Mouse (Mus musculus) neural tube, embryonic 13.5 days (tissue): Measurements from ENCODE around the gene H2afy2. TPM values are rescaled to one million over a fixed set of nuclear protein-coding genes. Genes with fewer than 3 reads are reported as not detected.

ENCODE experiments used
- ATAC-seq: fragments of 200-750 bp; cut with Nextera tagmentation; 2 replicates; pipeline ENCODE4 v1.8.0; 2017; ENCODE audit warnings: low read depth, mild to moderate bottlenecking, moderate TSS enrichment, moderate library complexity
- H3K27ac ChIP-seq: fragments of 300-500 bp; sonication (generic); replicated peaks from 2 replicates; pipeline ENCODE4 v1.5.1; 2015; ENCODE audit warnings: moderate library complexity, mild to moderate bottlenecking, inconsistent platforms
- H3K27me3 ChIP-seq: fragments of 300-500 bp; sonication (generic); 2 replicates; pipeline ENCODE4 v1.6.1; 2015; ENCODE audit warnings: mild to moderate bottlenecking, inconsistent platforms
- H3K36me3 ChIP-seq: fragments of 300-500 bp; sonication (generic); 2 replicates; pipeline ENCODE4 v1.6.1; 2015; ENCODE audit warnings: mild to moderate bottlenecking, inconsistent platforms
- H3K4me1 ChIP-seq: fragments of 300-500 bp; sonication (generic); replicated peaks from 2 replicates; pipeline ENCODE4 v1.6.1; 2015; ENCODE audit warnings: inconsistent platforms
- H3K4me2 ChIP-seq: fragments of 300-500 bp; sonication (generic); 2 replicates; pipeline ENCODE4 v1.6.1; 2015; ENCODE audit warnings: inconsistent platforms, mild to moderate bottlenecking, moderate library complexity
- H3K4me3 ChIP-seq: fragments of 300-500 bp; sonication (generic); 2 replicates; pipeline ENCODE4 v1.5.1; 2015; ENCODE audit warnings: mild to moderate bottlenecking, inconsistent platforms
- H3K9ac ChIP-seq: fragments of 300-500 bp; sonication (generic); 2 replicates; pipeline ENCODE4 v1.6.1; 2015; ENCODE audit warnings: moderate library complexity, mild to moderate bottlenecking, inconsistent platforms
- H3K9me3 ChIP-seq: fragments of 300-500 bp; sonication (generic); 2 replicates; pipeline ENCODE4 v1.6.1; 2016; ENCODE audit warnings: inconsistent platforms
- WGBS: fragments of 180-500 bp; shearing (Covaris S2); methylation state at CpG from one replicate; pipeline ENCODE4 v1.1.7; 2015; 5-methylcytosine and 5-hydroxymethylcytosine counted together
- polyA plus RNA-seq: library from polyadenylated mRNA; unstranded; fragments of >200 nt; fragmentation: Nextera tagmentation; extraction: Ambion mirVana; gene quantifications from 2 replicates; pipeline ENCODE4 v1.2.1, GENCODE M21; 2015

H2afy2 gene
- polyA plus RNA-seq, 1 experiment from 2014 or later = 306 TPM

GRCm38 (mm10) chr10:61742336-61742735 lies 41.6 kb downstream of the H2afy2 start:
- Histone ChIP-seq H3K27ac (no peak overlapping the region; the same call in 1 of the 2 replicates), H3K4me3 (no peak overlapping the region), H3K4me2 (no peak overlapping the region), H3K27me3 (no peaks in the 10 kb centered on the region), H3K36me3 (peaks cover 100% of the 10 kb centered on the region), H3K4me1 (no peaks in the 10 kb centered on the region), H3K9me3 (peaks cover 4% of the 10 kb centered on the region; the same call in 1 of the 2 replicates), H3K9ac (no peak overlapping the region)
- ATAC-seq = no peak
- WGBS = 96% methylated on average over 8 of the region's 8 CpGs

GRCm38 (mm10) chr10:61741873-61742272 lies 42.1 kb downstream of the H2afy2 start:
- WGBS = 82% methylated on average over 4 of the region's 4 CpGs
- Histone ChIP-seq H3K9ac (no peak overlapping the region), H3K27ac (no peak overlapping the region), H3K9me3 (peaks cover 4% of the 10 kb centered on the region; the same call in 1 of the 2 replicates), H3K4me1 (no peaks in the 10 kb centered on the region), H3K36me3 (peaks cover 97% of the 10 kb centered on the region), H3K27me3 (no peaks in the 10 kb centered on the region), H3K4me2 (no peak overlapping the region), H3K4me3 (no peak overlapping the region)
- ATAC-seq = no peak

- Histone ChIP-seq H3K4me2 (no peak overlapping the region), H3K36me3 (peaks cover 91% of the 10 kb centered on the region), H3K27me3 (no peaks in the 10 kb centered on the region), H3K4me3 (no peak overlapping the region), H3K27ac (no peak overlapping the region), H3K9me3 (peaks cover 4% of the 10 kb centered on the region; the same call in 1 of the 2 replicates), H3K9ac (no peak overlapping the region), H3K4me1 (no peaks in the 10 kb centered on the region)
- WGBS = 90% methylated on average over 1 of the region's 1 CpGs
- ATAC-seq = no peak
Observed at GRCm38 (mm10) chr10:61741306-61741705, 42.6 kb downstream of the H2afy2 start.

- ATAC-seq = no peak
- Histone ChIP-seq H3K36me3 (peaks cover 60% of the 10 kb centered on the region), H3K4me2 (no peak overlapping the region), H3K27me3 (no peaks in the 10 kb centered on the region), H3K9me3 (no peaks in the 10 kb centered on the region), H3K4me3 (no peak overlapping the region), H3K4me1 (no peaks in the 10 kb centered on the region), H3K27ac (no peak overlapping the region), H3K9ac (no peak overlapping the region)
- WGBS = 94% methylated on average over 4 of the region's 4 CpGs
Observed at GRCm38 (mm10) chr10:61738126-61738525, 45.8 kb downstream of the H2afy2 start.

GRCm38 (mm10) chr10:61737537-61737936 lies 46.4 kb downstream of the H2afy2 start:
- Histone ChIP-seq H3K9me3 (no peaks in the 10 kb centered on the region), H3K4me1 (no peaks in the 10 kb centered on the region), H3K4me3 (no peak overlapping the region), H3K4me2 (no peak overlapping the region), H3K27ac (no peak overlapping the region), H3K9ac (no peak overlapping the region), H3K27me3 (no peaks in the 10 kb centered on the region), H3K36me3 (peaks cover 54% of the 10 kb centered on the region)
- WGBS = 100% methylated on average over 1 of the region's 1 CpGs
- no peak for ATAC-seq

GRCm38 (mm10) chr10:61736671-61737078 lies 47.3 kb downstream of the H2afy2 start:
- ATAC-seq = no peak

GRCm38 (mm10) chr10:61734377-61734776 lies 49.6 kb downstream of the H2afy2 start:
- no peaks in the 10 kb centered on the region for H3K9me3 ChIP-seq
- H3K4me1 ChIP-seq = no peaks in the 10 kb centered on the region
- WGBS = 45% methylated on average over 3 of the region's 3 CpGs
- no peak overlapping the region for H3K9ac ChIP-seq
- no peak overlapping the region for H3K4me2 ChIP-seq
- H3K27ac ChIP-seq = no peak overlapping the region
- no peaks in the 10 kb centered on the region for H3K27me3 ChIP-seq
- no peak; the same call in 1 of the 2 replicates for ATAC-seq
- H3K4me3 ChIP-seq = no peak overlapping the region
- H3K36me3 ChIP-seq = peaks cover 27% of the 10 kb centered on the region

More at GRCm38 (mm10) chr10:61736671-61737078, 47.3 kb downstream of the H2afy2 start:
- WGBS = 75% methylated on average over 10 of the region's 10 CpGs
- H3K9me3 ChIP-seq = no peaks in the 10 kb centered on the region
- peak overlapping the region; percentile 23; the same call in 1 of the 2 replicates for H3K27ac ChIP-seq
- no peak overlapping the region for H3K4me3 ChIP-seq
- no peak overlapping the region for H3K9ac ChIP-seq
- H3K27me3 ChIP-seq = no peaks in the 10 kb centered on the region
- peaks cover 45% of the 10 kb centered on the region for H3K36me3 ChIP-seq
- H3K4me1 ChIP-seq = no peaks in the 10 kb centered on the region
- no peak overlapping the region for H3K4me2 ChIP-seq

- ATAC-seq = no peak
- 91% methylated on average over 6 of the region's 6 CpGs for WGBS
- Histone ChIP-seq H3K9me3 (no peaks in the 10 kb centered on the region), H3K4me1 (no peaks in the 10 kb centered on the region), H3K27me3 (no peaks in the 10 kb centered on the region), H3K36me3 (0 out of 2 replicates have a peak, but pooled peaks cover 5% of the 10 kb centered on the region), H3K4me3 (no peak overlapping the region), H3K4me2 (no peak overlapping the region), H3K9ac (no peak overlapping the region), H3K27ac (no peak overlapping the region)
Observed at GRCm38 (mm10) chr10:61730171-61730570, 53.8 kb downstream of the H2afy2 start.

- Histone ChIP-seq H3K4me3 (no peak overlapping the region), H3K4me2 (no peak overlapping the region), H3K36me3 (0 out of 2 replicates have a peak, but pooled peaks cover 5% of the 10 kb centered on the region), H3K9me3 (no peaks in the 10 kb centered on the region), H3K27me3 (no peaks in the 10 kb centered on the region), H3K9ac (no peak overlapping the region), H3K27ac (no peak overlapping the region), H3K4me1 (no peaks in the 10 kb centered on the region)
- WGBS = 54% methylated on average over 11 of the region's 11 CpGs
- peak; percentile 33; the same call in 1 of the 2 replicates for ATAC-seq
Observed at GRCm38 (mm10) chr10:61729181-61729580, 54.8 kb downstream of the H2afy2 start.

- no peaks in the 10 kb centered on the region for H3K4me1 ChIP-seq
- H3K27me3 ChIP-seq = no peaks in the 10 kb centered on the region
- H3K36me3 ChIP-seq = no peaks in the 10 kb centered on the region
- H3K9ac ChIP-seq = no peak overlapping the region
- H3K4me2 ChIP-seq = no peak overlapping the region
- H3K4me3 ChIP-seq = no peak overlapping the region
- no peaks in the 10 kb centered on the region for H3K9me3 ChIP-seq
- 70% methylated on average over 6 of the region's 6 CpGs for WGBS
- H3K27ac ChIP-seq = no peak overlapping the region
- ATAC-seq = no peak
Observed at GRCm38 (mm10) chr10:61723271-61723670, 60.7 kb downstream of the H2afy2 start.

GRCm38 (mm10) chr10:61722215-61722614 lies 61.7 kb downstream of the H2afy2 start:
- Histone ChIP-seq H3K4me3 (no peak overlapping the region), H3K4me1 (no peaks in the 10 kb centered on the region), H3K36me3 (no peaks in the 10 kb centered on the region), H3K4me2 (no peak overlapping the region), H3K9me3 (no peaks in the 10 kb centered on the region), H3K9ac (no peak overlapping the region), H3K27ac (no peak overlapping the region), H3K27me3 (no peaks in the 10 kb centered on the region)
- WGBS = 74% methylated on average over 3 of the region's 3 CpGs
- no peak for ATAC-seq

GRCm38 (mm10) chr10:61720331-61720730 lies 63.6 kb downstream of the H2afy2 start:
- Histone ChIP-seq H3K9ac (no peak overlapping the region), H3K4me2 (no peak overlapping the region), H3K4me3 (no peak overlapping the region), H3K4me1 (peaks cover 7% of the 10 kb centered on the region), H3K27me3 (0 out of 2 replicates have a peak, but pooled peaks cover 8% of the 10 kb centered on the region), H3K9me3 (no peaks in the 10 kb centered on the region), H3K27ac (no peak overlapping the region), H3K36me3 (no peaks in the 10 kb centered on the region)
- WGBS = 89% methylated on average over 7 of the region's 7 CpGs
- no peak for ATAC-seq
